Mouse (Mus musculus) heart, embryonic 11.5 days (tissue): ENCODE data around the gene Gm39115. TPM values are rescaled to one million over a fixed set of nuclear protein-coding genes. Genes with fewer than 3 reads are reported as not detected.
"Not testable (repeated sequence)": the region's sequence is repeated elsewhere in the genome, so short reads cannot be mapped to it uniquely, and the experiment has no call there.

Experiments used
- ATAC-seq: fragments of 200-750 bp; cut with Nextera tagmentation; replicated peaks from 2 replicates; pipeline ENCODE4 v1.8.0; 2017; ENCODE audit warnings: moderate library complexity; ENCODE audit not compliant: insufficient number of reproducible peaks, low FRiP score, low TSS enrichment
- H3K27ac ChIP-seq: fragments of 300-500 bp; sonication (generic); 2 replicates; pipeline ENCODE4 v1.5.1; 2014; ENCODE audit warnings: mild to moderate bottlenecking, low read depth, low read length
- H3K27me3 ChIP-seq: fragments of 300-500 bp; sonication (generic); 2 replicates; pipeline ENCODE4 v1.6.1; 2014; ENCODE audit warnings: mild to moderate bottlenecking, low read length, mixed read lengths; ENCODE audit not compliant: control insufficient read depth, insufficient read depth
- H3K36me3 ChIP-seq: fragments of 300-500 bp; sonication (generic); 2 replicates; pipeline ENCODE4 v1.6.1; 2014; ENCODE audit warnings: mild to moderate bottlenecking, low read length, moderate library complexity, mixed read lengths; ENCODE audit not compliant: control insufficient read depth, insufficient read depth
- H3K4me1 ChIP-seq: fragments of 300-500 bp; sonication (generic); 2 replicates; pipeline ENCODE4 v1.6.1; 2014; ENCODE audit warnings: low read length; ENCODE audit not compliant: control insufficient read depth, insufficient read depth
- H3K4me2 ChIP-seq: fragments of 300-500 bp; sonication (generic); 2 replicates; pipeline ENCODE4 v1.6.1; 2014; ENCODE audit warnings: mild to moderate bottlenecking, moderate library complexity
- H3K4me3 ChIP-seq: fragments of 300-500 bp; sonication (generic); 2 replicates; pipeline ENCODE4 v1.5.1; 2014; ENCODE audit warnings: low read depth, low read length
- H3K9ac ChIP-seq: fragments of 300-500 bp; sonication (generic); 2 replicates; pipeline ENCODE4 v1.6.1; 2014; ENCODE audit warnings: mild to moderate bottlenecking, low read depth, low read length, moderate library complexity
- H3K9me3 ChIP-seq: fragments of 300-500 bp; sonication (generic); replicated peaks from 2 replicates; pipeline ENCODE4 v1.6.1; 2016; ENCODE audit warnings: low read length; ENCODE audit not compliant: control insufficient read depth
- WGBS: fragments of 180-500 bp; shearing (Covaris S2); extraction: QIAGEN DNeasy Blood & Tissue Kit; methylation state at CpG from one replicate; pipeline ENCODE4 v1.1.7; 2014; ENCODE audit not compliant: insufficient replicate concordance; 5-methylcytosine and 5-hydroxymethylcytosine counted together
- polyA plus RNA-seq: library from polyadenylated mRNA; unstranded; fragments of >200 nt; fragmentation: Nextera tagmentation; extraction: Ambion mirVana; gene quantifications from 2 replicates; pipeline ENCODE4 v1.2.1, GENCODE M21; 2014

Gm39115 gene
- polyA plus RNA-seq, 1 experiment from 2014 or later, result not detected

DNA sequence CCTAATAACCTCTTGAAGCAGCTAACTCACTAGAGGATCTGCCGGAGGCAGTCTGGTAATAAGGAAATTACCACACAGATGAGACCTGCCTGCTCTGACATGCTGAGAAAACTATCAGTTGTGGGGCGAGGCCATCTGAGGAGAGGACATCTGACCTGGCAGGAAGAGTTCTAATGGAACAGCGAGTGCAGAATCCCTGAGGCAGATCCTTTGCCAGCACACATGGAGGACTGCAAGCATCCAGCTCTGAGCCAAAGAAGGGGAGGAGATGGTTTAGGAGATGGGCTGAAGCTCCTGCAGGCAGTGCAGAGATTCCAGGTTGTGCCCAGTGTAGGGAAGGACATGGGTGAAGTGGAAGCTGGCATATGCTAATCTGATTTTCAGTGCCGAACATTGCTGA lies 16.4 kb upstream of the Gm39115 start:
- Histone ChIP-seq H3K27me3 (no peaks in the 10 kb centered on the region), H3K4me2 (no peak overlapping the region), H3K4me3 (no peak overlapping the region), H3K36me3 (no peaks in the 10 kb centered on the region), H3K4me1 (no peaks in the 10 kb centered on the region), H3K27ac (no peak overlapping the region), H3K9me3 (no peaks in the 10 kb centered on the region), H3K9ac (no peak overlapping the region)
- no peak for ATAC-seq
- 68% methylated on average over 4 of the region's 4 CpGs for WGBS

- no peaks in the 10 kb centered on the region; the same call in 1 of the 2 replicates for H3K27me3 ChIP-seq
- H3K9me3 ChIP-seq, result no peaks in the 10 kb centered on the region
- H3K36me3 ChIP-seq, result no peaks in the 10 kb centered on the region
- no peak overlapping the region for H3K27ac ChIP-seq
- H3K9ac ChIP-seq, result no peak overlapping the region
- no peak overlapping the region for H3K4me2 ChIP-seq
- no peaks in the 10 kb centered on the region for H3K4me1 ChIP-seq
- H3K4me3 ChIP-seq, result no peak overlapping the region
- no peak for ATAC-seq
These were observed 12.8 kb upstream of the Gm39115 start for GRCm38 (mm10) chr7:142148633-142149032.

GRCm38 (mm10) chr7:142146033-142146432 lies 10.2 kb upstream of the Gm39115 start:
- no peak overlapping the region for H3K27ac ChIP-seq
- H3K4me2 ChIP-seq, result no peak overlapping the region
- H3K9me3 ChIP-seq, result no peaks in the 10 kb centered on the region
- no peaks in the 10 kb centered on the region for H3K36me3 ChIP-seq
- no peaks in the 10 kb centered on the region for H3K4me1 ChIP-seq
- H3K4me3 ChIP-seq, result no peak overlapping the region
- no peak overlapping the region for H3K9ac ChIP-seq
- no peak for ATAC-seq
- WGBS, result 7% methylated on average over 1 of the region's 1 CpGs
- H3K27me3 ChIP-seq, result no peaks in the 10 kb centered on the region; the same call in 1 of the 2 replicates

DNA sequence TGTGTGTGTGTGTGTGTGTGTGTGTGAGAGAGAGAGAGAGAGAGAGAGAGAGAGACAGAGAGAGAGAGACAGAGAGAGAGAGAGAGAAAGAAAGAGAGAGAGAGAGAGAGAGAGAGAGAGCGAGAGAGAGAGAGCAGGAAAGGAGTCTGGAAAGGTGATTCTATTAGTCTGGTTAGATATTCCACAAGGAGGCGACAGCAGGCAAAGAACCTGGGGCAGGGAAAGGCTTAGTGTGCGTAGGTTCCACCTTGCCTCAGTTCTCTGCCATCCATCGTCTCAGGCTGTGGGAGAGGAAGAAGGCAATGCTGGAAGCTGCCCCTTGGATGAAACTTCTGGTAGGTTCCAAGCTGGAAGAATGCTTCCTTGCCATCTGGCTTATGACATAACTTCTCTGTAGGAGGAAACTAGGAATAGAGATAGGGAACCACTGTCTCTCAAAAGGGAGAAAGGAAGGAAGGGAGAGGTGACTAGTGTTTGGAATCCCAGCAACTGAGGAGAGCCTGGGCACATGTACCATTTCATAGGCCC lies 9.6 kb upstream of the Gm39115 start:
- ATAC-seq, result no peak

DNA sequence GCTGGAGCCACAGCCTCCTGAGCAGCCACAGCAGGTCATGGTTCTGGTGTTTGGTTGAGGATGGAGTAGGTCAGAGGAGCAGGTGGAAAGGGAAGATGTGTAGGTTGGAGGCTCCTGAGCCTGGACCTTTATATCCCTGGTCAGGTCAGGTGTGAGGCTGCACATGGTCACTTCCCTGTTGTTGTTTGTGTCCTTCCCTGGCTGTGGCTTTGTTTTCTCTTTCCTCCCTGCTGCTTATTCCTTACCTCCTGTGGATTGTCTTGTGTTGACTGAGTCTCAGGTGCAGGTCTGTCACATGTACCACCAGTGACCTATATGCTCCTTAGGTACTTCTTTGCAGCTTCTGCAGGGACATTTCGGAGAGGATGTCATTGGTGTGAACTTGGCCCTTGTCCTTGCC lies 8.7 kb upstream of the Gm39115 start, which contains the start of gene Gm45337:
Gene Gm45337 (minus strand): TSS at position 101 of the 400 bp plus-strand sequence.
- Histone ChIP-seq H3K27ac (no peak within 1 kb of the TSS), H3K4me2 (no peak within 1 kb of the TSS), H3K4me1 (no peaks in the 10 kb centered on the region), H3K4me3 (no peak within 1 kb of the TSS), H3K27me3 (no peaks in the 10 kb centered on the region; the same call in 1 of the 2 replicates), H3K9ac (no peak within 1 kb of the TSS), H3K9me3 (no peaks in the 10 kb centered on the region), H3K36me3 (no peaks in the 10 kb centered on the region)
- WGBS, result 79% methylated on average over 1 of the region's 1 CpGs
- ATAC-seq, result no peak

More for the DNA sequence above, 9.6 kb upstream of the Gm39115 start:
- Histone ChIP-seq H3K27me3 (no peaks in the 10 kb centered on the region; the same call in 1 of the 2 replicates), H3K9me3 (no peaks in the 10 kb centered on the region), H3K4me3 (no peak overlapping the region), H3K4me2 (no peak overlapping the region), H3K9ac (no peak overlapping the region), H3K27ac (no peak overlapping the region), H3K36me3 (no peaks in the 10 kb centered on the region), H3K4me1 (no peaks in the 10 kb centered on the region)
- WGBS, result 30% methylated on average over 4 of the region's 4 CpGs

GRCm38 (mm10) chr7:142143506-142144010 lies 7.7 kb upstream of the Gm39115 start:
- not testable (repeated sequence) for H3K36me3 ChIP-seq, H3K4me3 ChIP-seq, H3K4me2 ChIP-seq, H3K9me3 ChIP-seq, ATAC-seq, H3K27me3 ChIP-seq, H3K4me1 ChIP-seq, H3K9ac ChIP-seq, H3K27ac ChIP-seq
- WGBS, result 32% methylated on average over 1 of the region's 1 CpGs

- Histone ChIP-seq H3K36me3 (no peaks in the 10 kb centered on the region), H3K27me3 (no peaks in the 10 kb centered on the region; the same call in 1 of the 2 replicates), H3K4me1 (no peaks in the 10 kb centered on the region), H3K9ac (no peak overlapping the region), H3K9me3 (no peaks in the 10 kb centered on the region), H3K4me2 (no peak overlapping the region), H3K27ac (no peak overlapping the region), H3K4me3 (no peak overlapping the region)
- ATAC-seq, result no peak
- 9% methylated on average over 1 of the region's 1 CpGs for WGBS
These were observed 4.9 kb upstream of the Gm39115 start for GRCm38 (mm10) chr7:142140696-142141095.

DNA sequence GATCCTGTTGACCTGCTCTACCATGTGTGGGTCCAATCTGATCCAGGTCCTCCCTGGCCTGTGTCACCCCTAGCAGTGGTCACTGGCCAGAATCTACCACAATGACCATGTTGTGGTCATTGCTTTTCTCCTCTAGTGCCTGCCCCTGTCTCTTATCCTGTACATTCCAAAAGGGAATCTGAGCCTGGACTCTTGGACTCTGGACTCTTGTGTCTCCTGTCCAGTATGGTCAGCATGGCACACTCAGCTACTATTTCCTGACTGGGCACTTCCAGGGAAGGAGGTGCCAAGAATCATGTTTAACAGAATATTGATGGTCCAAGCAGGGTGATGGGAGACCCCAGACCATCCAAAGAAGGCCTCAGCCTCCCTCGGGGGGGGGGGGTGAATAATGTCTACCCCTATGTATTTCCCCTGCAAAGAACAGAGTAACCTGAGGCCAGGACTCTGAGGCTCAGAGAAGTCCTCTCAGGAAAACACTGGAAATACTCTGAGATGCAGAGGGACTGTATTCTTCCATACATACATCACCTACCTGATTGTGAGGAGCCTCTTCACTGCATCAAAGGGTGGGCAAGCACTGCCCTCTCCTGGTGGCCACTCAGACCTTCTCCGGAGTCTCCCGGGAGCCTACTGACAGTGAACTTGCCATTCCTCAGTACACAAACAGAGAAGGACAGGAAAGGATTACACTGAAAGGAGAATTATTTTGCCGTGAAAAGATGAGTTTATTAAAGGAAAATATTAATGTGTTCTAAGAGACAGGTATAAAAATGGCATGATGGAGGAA lies 1.4 kb downstream of the Gm39115 start:
- no peak for ATAC-seq
- Histone ChIP-seq H3K27ac (no peak overlapping the region), H3K36me3 (no peaks in the 10 kb centered on the region), H3K9ac (no peak overlapping the region), H3K4me1 (no peaks in the 10 kb centered on the region), H3K27me3 (0 out of 2 replicates have a peak, but pooled peaks cover 3% of the 10 kb centered on the region), H3K4me2 (no peak overlapping the region), H3K9me3 (no peaks in the 10 kb centered on the region), H3K4me3 (no peak overlapping the region)
- 44% methylated on average over 4 of the region's 4 CpGs for WGBS
